Mouse (Mus musculus) lung, postnatal 0 days (tissue): ENCODE results near the gene Tcte1. TPM values are rescaled to one million over a fixed set of nuclear protein-coding genes. Genes with fewer than 3 reads are reported as not detected.

Experiments used
- ATAC-seq: fragments of 200-750 bp; cut with Nextera tagmentation; 2 replicates; pipeline ENCODE4 v1.8.0; 2017; ENCODE audit warnings: moderate library complexity
- DNase-seq: peaks from one replicate; pipeline ENCODE4 v3.0.0-alpha.2; 2016; ENCODE audit warnings: low spot score
- H3K27ac ChIP-seq: fragments of 300-500 bp; sonication (generic); 2 replicates; pipeline ENCODE4 v1.5.1; 2014; ENCODE audit warnings: antibody characterized with exemption, mild to moderate bottlenecking, low read length, mixed read lengths
- H3K27me3 ChIP-seq: fragments of 300-500 bp; sonication (generic); replicated peaks from 2 replicates; pipeline ENCODE4 v1.6.1; 2014; ENCODE audit warnings: low read length, mixed read lengths; ENCODE audit not compliant: insufficient read depth
- H3K36me3 ChIP-seq: fragments of 300-500 bp; sonication (generic); 2 replicates; pipeline ENCODE4 v1.6.1; 2014; ENCODE audit warnings: low read length, mixed read lengths; ENCODE audit not compliant: insufficient read depth
- H3K4me1 ChIP-seq: fragments of 300-500 bp; sonication (generic); 2 replicates; pipeline ENCODE4 v1.6.1; 2014; ENCODE audit warnings: antibody characterized with exemption, low read depth, low read length, mixed read lengths; ENCODE audit not compliant: insufficient read depth
- H3K4me2 ChIP-seq: fragments of 300-500 bp; sonication (generic); replicated peaks from 2 replicates; pipeline ENCODE4 v1.6.1; 2014; ENCODE audit warnings: low read depth, mild to moderate bottlenecking, low read length, moderate library complexity, mixed read lengths
- H3K4me3 ChIP-seq: fragments of 300-500 bp; sonication (generic); 2 replicates; pipeline ENCODE4 v1.5.1; 2014; ENCODE audit warnings: low read depth, low read length
- H3K9ac ChIP-seq: fragments of 300-500 bp; sonication (generic); replicated peaks from 2 replicates; pipeline ENCODE4 v1.6.1; 2014; ENCODE audit warnings: low read depth, mild to moderate bottlenecking
- H3K9me3 ChIP-seq: fragments of 300-500 bp; sonication (generic); 2 replicates; pipeline ENCODE4 v1.6.1; 2016; ENCODE audit warnings: low read length, mixed read lengths
- CTCF ChIP-seq: IDR thresholded peaks from 2 replicates; pipeline ENCODE4 v1.5.1; 2016; ENCODE audit warnings: antibody characterized with exemption, mild to moderate bottlenecking
- EP300 ChIP-seq: IDR thresholded peaks from 2 replicates; pipeline ENCODE4 v1.6.1; 2016; ENCODE audit warnings: antibody characterized with exemption, mild to moderate bottlenecking, control low read depth
- WGBS: fragments of 180-500 bp; shearing (Covaris S2); extraction: QIAGEN DNeasy Blood & Tissue Kit; methylation state at CpG from one replicate; pipeline ENCODE4 v1.1.7; 2014; 5-methylcytosine and 5-hydroxymethylcytosine counted together
- polyA plus RNA-seq: library from polyadenylated mRNA; unstranded; fragments of >200 nt; fragmentation: Nextera tagmentation; extraction: Ambion mirVana; gene quantifications from 2 replicates; pipeline ENCODE4 v1.2.1, GENCODE M21; 2015

The Tcte1 gene
- polyA plus RNA-seq, 1 experiment from 2014 or later, result 2.8 TPM

DNA sequence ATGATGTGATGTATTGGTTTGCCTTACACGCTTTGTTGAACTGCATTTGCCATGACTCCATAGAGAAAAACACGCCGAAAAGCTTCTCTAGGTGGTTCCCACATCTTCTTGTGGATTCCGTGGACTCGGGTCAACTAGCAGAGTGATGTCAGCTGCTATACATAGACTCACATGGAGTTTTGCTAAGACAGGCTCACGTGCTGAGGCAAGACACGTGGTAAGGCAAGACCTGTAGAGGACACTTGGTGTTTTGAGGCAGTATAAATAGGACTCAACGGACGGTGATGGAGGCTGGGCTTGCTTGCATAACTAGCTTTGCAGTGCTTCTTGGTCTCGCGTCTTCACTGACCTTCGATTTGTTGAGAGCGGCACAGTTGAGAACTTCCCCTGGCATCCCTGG lies 24.8 kb upstream of the Tcte1 start:
- DNase-seq (no peak), ATAC-seq (no peak)
- Histone ChIP-seq H3K27ac (no peak overlapping the region), H3K36me3 (no peaks in the 10 kb centered on the region), H3K4me3 (no peak overlapping the region), H3K9ac (no peak overlapping the region), H3K9me3 (no peaks in the 10 kb centered on the region), H3K4me2 (no peak overlapping the region), H3K27me3 (no peaks in the 10 kb centered on the region), H3K4me1 (no peaks in the 10 kb centered on the region)
- no peak for TF ChIP-seq CTCF
- TF ChIP-seq EP300, result no peak
- 74% methylated on average over 13 of the region's 13 CpGs for WGBS

DNA sequence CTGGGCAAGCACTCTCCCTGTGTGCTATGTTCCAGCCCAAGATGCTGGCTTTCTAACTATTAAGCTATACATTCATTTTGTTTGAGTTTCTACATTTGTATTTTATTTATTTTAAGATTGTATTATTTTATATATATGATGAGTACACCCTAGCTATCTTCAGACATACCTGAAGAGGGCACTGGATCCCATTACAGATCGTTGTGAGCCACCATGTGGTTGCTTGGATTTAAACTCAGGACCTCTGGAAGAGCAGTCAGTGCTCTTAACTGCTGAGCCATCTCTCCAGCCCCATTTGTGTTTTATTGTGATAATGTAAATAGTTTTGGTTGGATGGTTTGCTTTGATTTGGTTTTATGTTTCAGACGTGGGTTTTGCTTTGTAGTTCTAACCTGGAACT lies 23.7 kb upstream of the Tcte1 start:
- Histone ChIP-seq H3K27me3 (no peaks in the 10 kb centered on the region), H3K27ac (no peak overlapping the region), H3K4me1 (no peaks in the 10 kb centered on the region), H3K36me3 (no peaks in the 10 kb centered on the region), H3K4me3 (no peak overlapping the region), H3K9ac (no peak overlapping the region), H3K9me3 (no peaks in the 10 kb centered on the region), H3K4me2 (no peak overlapping the region)
- no peak for ATAC-seq
- 27% methylated on average over 2 of the region's 2 CpGs for WGBS
- TF ChIP-seq EP300 (no peak), CTCF (no peak)
- DNase-seq, result no peak

DNA sequence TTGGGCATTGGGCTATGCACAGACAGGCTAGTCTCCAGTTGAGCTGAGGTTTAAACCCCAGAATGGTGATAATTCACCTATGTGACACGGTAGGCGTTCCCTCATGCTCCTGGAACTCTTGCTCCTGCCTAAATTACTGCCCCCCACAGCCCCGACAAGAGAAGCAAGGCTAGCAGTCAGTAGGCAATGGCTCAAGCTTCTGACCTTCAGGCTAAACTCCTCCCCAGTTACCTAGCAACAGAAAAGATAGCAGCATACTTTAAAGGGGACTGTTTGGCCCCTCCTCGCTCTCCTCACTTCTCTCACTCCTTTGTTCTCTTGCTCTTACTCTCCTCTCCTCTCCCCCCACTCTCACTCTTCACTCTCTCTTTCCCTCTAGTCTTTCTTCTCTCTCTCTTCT lies 22.3 kb upstream of the Tcte1 start:
- WGBS, result 27% methylated on average over 4 of the region's 4 CpGs
- no peaks in the 10 kb centered on the region for H3K4me1 ChIP-seq
- TF ChIP-seq CTCF (no peak), EP300 (no peak)

DNA sequence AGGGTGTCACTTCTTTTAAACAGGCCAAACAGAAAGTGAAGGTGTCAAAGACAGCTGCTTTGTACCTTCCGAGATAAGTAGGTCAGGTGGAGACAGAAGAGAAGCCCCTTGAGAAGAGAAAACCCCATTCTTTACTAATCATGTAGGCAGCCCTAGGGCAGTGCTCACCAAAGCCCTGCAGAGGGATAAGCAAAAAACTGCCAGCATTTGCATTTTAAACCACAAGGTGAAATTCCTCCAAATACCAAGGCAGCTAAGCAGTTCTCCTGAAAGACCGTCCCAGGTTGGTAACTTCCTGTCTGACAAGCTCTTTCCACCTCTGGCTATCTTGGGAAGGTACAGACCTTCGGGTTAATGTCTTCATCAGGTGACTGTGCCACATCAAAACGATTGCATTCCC lies 20.9 kb upstream of the Tcte1 start:
- Histone ChIP-seq H3K9me3 (no peaks in the 10 kb centered on the region), H3K9ac (no peak overlapping the region), H3K27me3 (no peaks in the 10 kb centered on the region), H3K4me1 (no peaks in the 10 kb centered on the region; the same call in 1 of the 2 replicates), H3K36me3 (no peaks in the 10 kb centered on the region), H3K4me3 (no peak overlapping the region), H3K4me2 (no peak overlapping the region), H3K27ac (no peak overlapping the region)
- ATAC-seq (no peak), DNase-seq (no peak)
- 38% methylated on average over 4 of the region's 4 CpGs for WGBS
- no peak for TF ChIP-seq CTCF
- no peak for TF ChIP-seq EP300

More for the DNA sequence above, 22.3 kb upstream of the Tcte1 start:
- H3K4me3 ChIP-seq, result no peak overlapping the region
- no peaks in the 10 kb centered on the region for H3K36me3 ChIP-seq
- ATAC-seq, result no peak
- no peak overlapping the region for H3K27ac ChIP-seq
- no peaks in the 10 kb centered on the region for H3K9me3 ChIP-seq
- H3K9ac ChIP-seq, result no peak overlapping the region
- no peak overlapping the region for H3K4me2 ChIP-seq
- DNase-seq, result no peak
- no peaks in the 10 kb centered on the region for H3K27me3 ChIP-seq

DNA sequence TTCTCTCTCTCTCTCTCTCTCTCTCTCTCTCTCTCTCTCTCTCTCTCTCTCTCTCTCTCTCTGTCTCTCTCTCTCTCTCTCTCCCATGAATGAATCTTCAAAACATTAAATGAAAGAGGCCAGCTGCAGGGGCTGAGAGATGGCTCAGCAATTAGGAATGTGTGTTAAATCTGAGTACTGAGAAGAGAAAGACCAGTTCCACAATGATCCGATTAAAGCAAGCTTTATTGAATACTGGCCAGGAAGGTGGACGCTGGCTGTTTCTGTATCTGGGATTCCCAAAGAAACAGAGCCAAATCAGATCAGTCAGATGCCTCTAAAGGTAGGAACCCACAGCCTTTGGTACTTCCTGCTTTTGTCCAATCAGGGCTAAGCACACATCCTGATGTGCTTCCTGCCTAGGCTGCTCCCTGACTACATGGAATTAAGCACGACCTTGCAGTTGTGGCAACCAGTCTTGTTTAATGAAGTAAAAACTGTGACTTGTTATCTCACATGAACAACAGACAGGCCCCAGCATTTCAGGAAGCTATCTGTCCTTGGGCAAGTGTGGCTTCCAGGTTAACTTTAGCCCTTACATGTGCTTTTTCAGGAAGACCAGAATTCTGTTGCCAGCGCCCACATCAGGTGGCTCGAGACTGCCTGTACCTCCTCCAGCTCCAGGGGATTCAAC lies 19.8 kb upstream of the Tcte1 start:
- DNase-seq (peak; percentile 10), ATAC-seq (no peak)
- 37% methylated on average over 5 of the region's 5 CpGs for WGBS
- H3K9me3 ChIP-seq, result no peaks in the 10 kb centered on the region
- H3K27me3 ChIP-seq, result no peaks in the 10 kb centered on the region
- no peak overlapping the region for H3K4me3 ChIP-seq
- no peaks in the 10 kb centered on the region for H3K36me3 ChIP-seq
- TF ChIP-seq CTCF, result no peak
- no peak for TF ChIP-seq EP300
- no peak overlapping the region for H3K9ac ChIP-seq
- no peak overlapping the region for H3K27ac ChIP-seq
- H3K4me1 ChIP-seq, result no peaks in the 10 kb centered on the region; the same call in 1 of the 2 replicates
- no peak overlapping the region for H3K4me2 ChIP-seq

DNA sequence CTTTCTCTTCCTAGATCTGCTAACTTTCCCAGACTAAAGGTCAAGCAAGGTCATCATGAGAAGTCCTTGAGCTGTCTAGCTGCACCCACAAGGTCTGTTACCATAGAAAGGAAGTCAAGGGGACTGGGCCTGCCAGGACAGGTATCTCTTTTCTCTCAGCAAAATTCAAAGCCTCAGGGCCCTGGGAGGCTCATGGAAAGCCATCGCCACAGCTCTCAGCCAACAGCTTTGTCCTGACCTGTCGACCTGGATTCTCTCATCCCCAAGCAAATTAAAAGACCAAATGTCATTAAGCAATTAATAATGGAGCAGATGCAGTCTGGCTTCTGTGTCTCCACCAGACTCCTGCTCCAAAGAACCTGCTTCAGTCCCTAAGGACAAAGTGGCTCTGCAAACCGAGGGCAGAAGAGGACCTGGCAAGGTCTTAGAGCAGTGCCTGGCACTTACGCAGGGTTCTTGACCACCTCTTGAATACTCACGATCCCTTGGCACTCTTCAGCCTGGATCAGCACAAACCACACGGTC lies 17.2 kb upstream of the Tcte1 start:
- Histone ChIP-seq H3K27ac (no peak overlapping the region), H3K36me3 (no peaks in the 10 kb centered on the region), H3K9ac (0 out of 2 replicates have a peak overlapping the region, but pooled peaks have one; percentile 53), H3K4me3 (no peak overlapping the region), H3K9me3 (no peaks in the 10 kb centered on the region), H3K4me1 (no peaks in the 10 kb centered on the region; the same call in 1 of the 2 replicates), H3K4me2 (0 out of 2 replicates have a peak overlapping the region, but pooled peaks have one; percentile 49), H3K27me3 (no peaks in the 10 kb centered on the region)
- DNase-seq (no peak), ATAC-seq (no peak)
- TF ChIP-seq CTCF, result no peak
- no peak for TF ChIP-seq EP300
- WGBS, result 59% methylated on average over 6 of the region's 6 CpGs
